Mouse (Mus musculus): ENCODE data around the gene Gbp4.

DNA sequence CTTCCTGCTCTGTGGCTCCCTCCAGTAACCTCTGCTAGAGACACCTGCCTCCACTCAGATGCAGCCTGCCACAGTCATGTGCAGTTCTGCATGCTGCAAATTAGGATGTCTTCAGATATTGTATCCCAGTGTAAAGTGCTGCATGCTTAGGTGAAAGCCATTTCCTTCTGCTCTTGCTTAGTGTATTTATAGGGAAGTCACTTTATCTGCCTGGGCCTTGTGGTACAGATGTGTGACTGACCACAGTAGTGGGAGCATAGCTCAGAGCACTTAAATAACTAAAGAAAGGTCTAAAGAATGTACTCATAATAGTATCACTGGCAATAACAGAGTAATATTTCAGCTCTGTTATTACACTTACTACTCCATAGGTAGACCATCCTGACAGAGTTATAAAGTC, 57.5 kb downstream of the Gbp4 start:
- TF ChIP-seq CTCF (conservative IDR thresholded peaks at IDR 0.05; ENCODE audit: low read length) (no peak), POU5F1 (IDR thresholded peaks at IDR 0.05; ENCODE audit: borderline replicate concordance, low read length) (no peak)

Data from E14TG2a.4 (cell line).